Mouse (Mus musculus): Measurements from ENCODE around the gene Slc25a11. TPM values are rescaled to one million over a fixed set of nuclear protein-coding genes. Genes with fewer than 3 reads are reported as not detected.

The Slc25a11 gene
- polyA plus RNA-seq, 1 experiment from 2014 or later = 221 TPM

GRCm38 (mm10) chr11:70629557-70629956 lies 17.7 kb downstream of the Slc25a11 start:
- Histone ChIP-seq H3K4me2 (no peak overlapping the region), H3K36me3 (ENCODE audit: control insufficient read depth, insufficient read depth, low read length) (no peaks in the 10 kb centered on the region), H3K9ac (ENCODE audit: low read depth, low read length) (no peak overlapping the region), H3K4me3 (ENCODE audit: low read depth, low read length) (no peak overlapping the region), H3K27ac (ENCODE audit: low read depth, low read length) (no peak overlapping the region), H3K27me3 (ENCODE audit: control insufficient read depth, insufficient read depth, low read length) (no peaks in the 10 kb centered on the region), H3K9me3 (replicated peaks; ENCODE audit: control insufficient read depth, low read length) (no peaks in the 10 kb centered on the region), H3K4me1 (ENCODE audit: control insufficient read depth, insufficient read depth, low read length) (no peaks in the 10 kb centered on the region)
- ATAC-seq (replicated peaks; ENCODE audit: insufficient number of reproducible peaks, low FRiP score, low TSS enrichment) = no peak
- 60% methylated on average over 5 of the region's 5 CpGs for WGBS (ENCODE audit: insufficient replicate concordance)

GRCm38 (mm10) chr11:70628431-70628830 lies 18.8 kb downstream of the Slc25a11 start:
- Histone ChIP-seq H3K27me3 (ENCODE audit: control insufficient read depth, insufficient read depth, low read length) (no peaks in the 10 kb centered on the region), H3K9me3 (replicated peaks; ENCODE audit: control insufficient read depth, low read length) (no peaks in the 10 kb centered on the region), H3K4me2 (no peak overlapping the region), H3K36me3 (ENCODE audit: control insufficient read depth, insufficient read depth, low read length) (no peaks in the 10 kb centered on the region), H3K27ac (ENCODE audit: low read depth, low read length) (no peak overlapping the region), H3K4me1 (ENCODE audit: control insufficient read depth, insufficient read depth, low read length) (no peaks in the 10 kb centered on the region), H3K9ac (ENCODE audit: low read depth, low read length) (no peak overlapping the region), H3K4me3 (ENCODE audit: low read depth, low read length) (no peak overlapping the region)
- 64% methylated on average over 2 of the region's 2 CpGs for WGBS (ENCODE audit: insufficient replicate concordance)
- no peak for ATAC-seq (replicated peaks; ENCODE audit: insufficient number of reproducible peaks, low FRiP score, low TSS enrichment)

GRCm38 (mm10) chr11:70626877-70627276 lies 20.4 kb downstream of the Slc25a11 start:
- H3K4me3 ChIP-seq (ENCODE audit: low read depth, low read length) = no peak overlapping the region
- H3K9me3 ChIP-seq (replicated peaks; ENCODE audit: control insufficient read depth, low read length) = no peaks in the 10 kb centered on the region
- no peak for ATAC-seq (replicated peaks; ENCODE audit: insufficient number of reproducible peaks, low FRiP score, low TSS enrichment)
- H3K4me2 ChIP-seq = no peak overlapping the region
- no peaks in the 10 kb centered on the region for H3K27me3 ChIP-seq (ENCODE audit: control insufficient read depth, insufficient read depth, low read length)
- H3K9ac ChIP-seq (ENCODE audit: low read depth, low read length) = no peak overlapping the region
- no peaks in the 10 kb centered on the region for H3K36me3 ChIP-seq (ENCODE audit: control insufficient read depth, insufficient read depth, low read length)
- H3K4me1 ChIP-seq (ENCODE audit: control insufficient read depth, insufficient read depth, low read length) = 0 out of 2 replicates have a peak, but pooled peaks cover 2% of the 10 kb centered on the region
- no peak overlapping the region for H3K27ac ChIP-seq (ENCODE audit: low read depth, low read length)
- WGBS (ENCODE audit: insufficient replicate concordance) = 70% methylated on average over 4 of the region's 4 CpGs

- Histone ChIP-seq H3K27me3 (ENCODE audit: control insufficient read depth, insufficient read depth, low read length) (no peaks in the 10 kb centered on the region), H3K4me3 (ENCODE audit: low read depth, low read length) (no peak overlapping the region), H3K9ac (ENCODE audit: low read depth, low read length) (no peak overlapping the region), H3K4me1 (ENCODE audit: control insufficient read depth, insufficient read depth, low read length) (0 out of 2 replicates have a peak, but pooled peaks cover 2% of the 10 kb centered on the region), H3K4me2 (no peak overlapping the region), H3K9me3 (replicated peaks; ENCODE audit: control insufficient read depth, low read length) (no peaks in the 10 kb centered on the region), H3K36me3 (ENCODE audit: control insufficient read depth, insufficient read depth, low read length) (no peaks in the 10 kb centered on the region), H3K27ac (ENCODE audit: low read depth, low read length) (no peak overlapping the region)
- 41% methylated on average over 4 of the region's 4 CpGs for WGBS (ENCODE audit: insufficient replicate concordance)
- no peak for ATAC-seq (replicated peaks; ENCODE audit: insufficient number of reproducible peaks, low FRiP score, low TSS enrichment)
Measured at GRCm38 (mm10) chr11:70625473-70625872, 21.8 kb downstream of the Slc25a11 start.

- H3K4me1 ChIP-seq (ENCODE audit: control insufficient read depth, insufficient read depth, low read length) = 0 out of 2 replicates have a peak, but pooled peaks cover 2% of the 10 kb centered on the region
- WGBS (ENCODE audit: insufficient replicate concordance) = 76% methylated on average over 10 of the region's 10 CpGs
- no peak overlapping the region for H3K27ac ChIP-seq (ENCODE audit: low read depth, low read length)
- H3K4me2 ChIP-seq = no peak overlapping the region
- no peaks in the 10 kb centered on the region for H3K9me3 ChIP-seq (replicated peaks; ENCODE audit: control insufficient read depth, low read length)
- no peaks in the 10 kb centered on the region for H3K36me3 ChIP-seq (ENCODE audit: control insufficient read depth, insufficient read depth, low read length)
- no peak overlapping the region for H3K9ac ChIP-seq (ENCODE audit: low read depth, low read length)
- no peak for ATAC-seq (replicated peaks; ENCODE audit: insufficient number of reproducible peaks, low FRiP score, low TSS enrichment)
- no peak overlapping the region for H3K4me3 ChIP-seq (ENCODE audit: low read depth, low read length)
- no peaks in the 10 kb centered on the region; the same call in 1 of the 2 replicates for H3K27me3 ChIP-seq (ENCODE audit: control insufficient read depth, insufficient read depth, low read length)
Measured at GRCm38 (mm10) chr11:70623053-70623742, 24.1 kb downstream of the Slc25a11 start.

- no peak overlapping the region for H3K4me3 ChIP-seq (ENCODE audit: low read depth, low read length)
- no peak overlapping the region for H3K4me2 ChIP-seq
- no peaks in the 10 kb centered on the region for H3K36me3 ChIP-seq (ENCODE audit: control insufficient read depth, insufficient read depth, low read length)
- H3K9ac ChIP-seq (ENCODE audit: low read depth, low read length) = no peak overlapping the region
- no peak for ATAC-seq (replicated peaks; ENCODE audit: insufficient number of reproducible peaks, low FRiP score, low TSS enrichment)
- no peaks in the 10 kb centered on the region for H3K9me3 ChIP-seq (replicated peaks; ENCODE audit: control insufficient read depth, low read length)
- WGBS (ENCODE audit: insufficient replicate concordance) = 33% methylated on average over 7 of the region's 7 CpGs
- no peaks in the 10 kb centered on the region; the same call in 1 of the 2 replicates for H3K27me3 ChIP-seq (ENCODE audit: control insufficient read depth, insufficient read depth, low read length)
- H3K27ac ChIP-seq (ENCODE audit: low read depth, low read length) = no peak overlapping the region
- 0 out of 2 replicates have a peak, but pooled peaks cover 2% of the 10 kb centered on the region for H3K4me1 ChIP-seq (ENCODE audit: control insufficient read depth, insufficient read depth, low read length)
Measured at GRCm38 (mm10) chr11:70621972-70622814, 25.1 kb downstream of the Slc25a11 start.

- 25% methylated on average over 1 of the region's 1 CpGs for WGBS (ENCODE audit: insufficient replicate concordance)
- no peaks in the 10 kb centered on the region for H3K9me3 ChIP-seq (replicated peaks; ENCODE audit: control insufficient read depth, low read length)
- no peaks in the 10 kb centered on the region for H3K36me3 ChIP-seq (ENCODE audit: control insufficient read depth, insufficient read depth, low read length)
- H3K9ac ChIP-seq (ENCODE audit: low read depth, low read length) = no peak within 1 kb of the TSS
- no peak within 1 kb of the TSS for H3K4me2 ChIP-seq
- H3K4me1 ChIP-seq (ENCODE audit: control insufficient read depth, insufficient read depth, low read length) = peaks cover 13% of the 10 kb centered on the region
- H3K4me3 ChIP-seq (ENCODE audit: low read depth, low read length) = no peak within 1 kb of the TSS
- no peak for ATAC-seq (replicated peaks; ENCODE audit: insufficient number of reproducible peaks, low FRiP score, low TSS enrichment)
- H3K27me3 ChIP-seq (ENCODE audit: control insufficient read depth, insufficient read depth, low read length) = peaks cover 8% of the 10 kb centered on the region
- H3K27ac ChIP-seq (ENCODE audit: low read depth, low read length) = no peak within 1 kb of the TSS
Measured at GRCm38 (mm10) chr11:70619101-70619500, 28.2 kb downstream of the Slc25a11 start, which contains the start of gene Chrne. TSS of gene Chrne (minus strand) at chr11:70619216.

GRCm38 (mm10) chr11:70615516-70616093 lies 31.7 kb downstream of the Slc25a11 start, which contains the start of gene 4930544D05Rik:
TSS of gene 4930544D05Rik (plus strand) at chr11:70615848.
- H3K27ac ChIP-seq (ENCODE audit: low read depth, low read length) = peak within 1 kb of the TSS; percentile 3; the same call in 1 of the 2 replicates
- H3K4me2 ChIP-seq = peak within 1 kb of the TSS; percentile 95
- 10% methylated on average over 21 of the region's 21 CpGs for WGBS (ENCODE audit: insufficient replicate concordance)
- peaks cover 15% of the 10 kb centered on the region for H3K36me3 ChIP-seq (ENCODE audit: control insufficient read depth, insufficient read depth, low read length)
- ATAC-seq (replicated peaks; ENCODE audit: insufficient number of reproducible peaks, low FRiP score, low TSS enrichment) = no peak
- H3K4me1 ChIP-seq (ENCODE audit: control insufficient read depth, insufficient read depth, low read length) = peaks cover 11% of the 10 kb centered on the region
- H3K9ac ChIP-seq (ENCODE audit: low read depth, low read length) = peak within 1 kb of the TSS; percentile 69
- H3K27me3 ChIP-seq (ENCODE audit: control insufficient read depth, insufficient read depth, low read length) = peaks cover 8% of the 10 kb centered on the region
- no peaks in the 10 kb centered on the region for H3K9me3 ChIP-seq (replicated peaks; ENCODE audit: control insufficient read depth, low read length)
- H3K4me3 ChIP-seq (ENCODE audit: low read depth, low read length) = peak within 1 kb of the TSS; percentile 45

Measured in heart, embryonic 11.5 days (tissue).